Mouse (Mus musculus): Measurements from ENCODE around the gene Olfr196.

- no peak for TF ChIP-seq CTCF (IDR thresholded peaks at IDR 0.05)
- no peak for TF ChIP-seq EP300 (IDR thresholded peaks at IDR 0.05)
These were observed 23.5 kb downstream of the Olfr196 start, which contains the start of gene Olfr195 for GRCm38 (mm10) chr16:59146746-59147145.
